Mouse (Mus musculus) kidney, postnatal 14 days (tissue): Measurements from ENCODE around the gene Slc2a4.
"Not testable (repeated sequence)": the region's sequence is repeated elsewhere in the genome, so short reads cannot be mapped to it uniquely, and the experiment has no call there.

Experiments
- DNase-seq: peaks from one replicate; pipeline ENCODE4 v3.0.0; 2022; ENCODE audit warnings: mixed read lengths

The Slc2a4 gene

DNA sequence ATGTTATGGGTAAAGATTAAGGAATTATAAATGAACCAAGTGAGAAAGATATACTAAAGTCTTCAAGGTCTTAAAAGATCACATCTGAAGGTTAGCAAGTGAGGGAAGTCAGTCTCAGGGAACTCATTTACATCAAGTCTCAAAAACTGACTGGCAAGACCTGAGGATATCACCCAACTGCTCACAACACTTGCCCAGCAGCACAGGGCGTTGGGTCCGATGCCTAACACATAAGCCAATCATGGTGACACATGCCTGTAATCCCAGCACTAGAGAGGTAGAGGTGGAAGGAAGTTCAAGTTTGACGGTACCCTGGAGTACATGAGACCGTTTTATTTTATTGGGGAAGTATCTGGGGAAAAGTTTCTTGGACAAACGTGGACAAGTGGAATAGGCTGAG, 29.9 kb downstream of the Slc2a4 start:
- DNase-seq: no peak

DNA sequence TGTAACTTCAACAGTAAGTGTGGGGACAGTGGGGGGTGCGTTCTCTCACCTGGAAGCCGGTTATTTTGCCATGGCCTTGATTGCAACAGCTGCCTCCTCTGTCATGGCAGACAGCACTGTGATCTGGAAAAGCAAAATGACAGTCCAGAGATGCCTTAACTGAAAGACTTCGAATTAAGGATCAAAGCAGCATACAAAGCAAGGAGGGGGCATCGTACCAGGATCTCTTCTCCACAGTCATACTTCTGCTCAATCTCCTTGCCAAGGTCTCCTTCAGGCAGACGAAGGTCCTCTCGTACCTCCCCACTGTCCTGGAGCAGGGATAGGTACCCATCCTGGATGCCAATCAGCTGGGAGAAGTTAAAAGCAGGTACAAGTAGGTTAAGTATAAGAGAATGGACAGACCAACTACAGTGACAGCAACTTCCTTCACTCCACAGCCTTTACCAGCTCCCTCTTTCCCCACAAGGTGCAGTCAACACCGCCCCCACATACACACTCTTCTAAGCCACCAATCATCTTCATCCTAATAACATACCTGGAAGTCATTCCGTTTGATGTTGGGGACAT, 30.5 kb downstream of the Slc2a4 start:
- DNase-seq: no peak

DNA sequence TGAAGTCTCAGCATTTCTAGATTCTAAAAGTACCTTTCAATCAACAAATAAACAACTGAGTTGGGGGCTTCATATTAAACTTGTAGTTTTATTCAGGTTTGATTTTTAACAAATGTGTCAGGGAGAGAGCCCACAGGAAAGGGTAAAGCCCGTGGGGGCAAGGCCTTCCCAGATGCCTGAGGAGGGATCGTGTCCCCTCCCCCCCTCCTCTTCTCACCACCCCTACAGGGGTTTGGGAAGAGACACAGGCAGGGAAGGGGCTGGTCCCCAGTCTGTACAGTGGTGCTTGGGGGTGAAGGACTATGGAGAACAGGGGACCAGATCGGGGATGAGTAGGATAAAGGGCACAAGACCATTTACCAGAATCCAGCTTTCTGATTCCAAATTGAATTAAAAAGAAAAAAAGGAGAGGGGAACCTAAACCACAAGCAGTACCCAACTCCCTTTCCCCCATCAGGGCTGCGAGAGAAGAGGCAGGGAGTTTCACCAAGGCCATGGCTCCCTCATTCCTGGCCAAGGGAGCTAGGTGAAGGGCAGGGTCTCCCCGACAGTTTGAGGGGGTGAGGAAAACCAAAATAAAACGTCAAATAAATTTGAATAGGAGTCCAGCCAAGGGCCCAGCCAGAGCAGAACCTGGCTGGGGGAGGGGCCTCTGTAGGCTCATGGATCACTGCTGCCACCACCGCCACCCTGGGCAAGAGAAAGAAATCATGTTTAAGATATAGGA, 31.2 kb downstream of the Slc2a4 start:
- not testable (repeated sequence) for DNase-seq

- no peak for DNase-seq
Observed at GRCm38 (mm10) chr11:69915667-69916627, 32.0 kb downstream of the Slc2a4 start.

GRCm38 (mm10) chr11:69914917-69915430, 33.0 kb downstream of the Slc2a4 start:
- DNase-seq: no peak

DNA sequence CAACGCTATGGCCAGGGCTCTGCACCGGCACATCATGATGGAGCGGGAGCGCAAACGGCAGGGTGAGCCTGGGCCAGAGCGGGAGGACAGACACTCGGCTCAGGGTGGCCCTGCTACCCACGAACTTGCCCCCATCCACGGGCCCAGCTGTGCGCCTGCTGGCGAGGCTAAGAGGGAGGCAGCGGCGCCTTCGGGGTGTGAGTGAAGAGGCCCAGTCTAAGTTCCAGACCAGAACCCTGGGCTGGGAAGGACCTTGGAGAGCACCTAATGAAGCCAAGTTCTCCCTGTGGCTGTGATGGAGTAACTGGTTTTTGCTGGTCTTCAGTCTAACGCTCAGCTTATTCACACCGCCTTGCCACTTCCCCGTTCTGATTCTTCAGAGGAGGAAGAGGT, 33.6 kb downstream of the Slc2a4 start:
- no peak for DNase-seq

GRCm38 (mm10) chr11:69913554-69914371, 34.2 kb downstream of the Slc2a4 start, which contains the start of gene Gps2:
TSS of gene Gps2 (plus strand) at chr11:69913888.
- DNase-seq: peak; percentile 95

GRCm38 (mm10) chr11:69912716-69913530, 35.1 kb downstream of the Slc2a4 start:
- no peak for DNase-seq

DNA sequence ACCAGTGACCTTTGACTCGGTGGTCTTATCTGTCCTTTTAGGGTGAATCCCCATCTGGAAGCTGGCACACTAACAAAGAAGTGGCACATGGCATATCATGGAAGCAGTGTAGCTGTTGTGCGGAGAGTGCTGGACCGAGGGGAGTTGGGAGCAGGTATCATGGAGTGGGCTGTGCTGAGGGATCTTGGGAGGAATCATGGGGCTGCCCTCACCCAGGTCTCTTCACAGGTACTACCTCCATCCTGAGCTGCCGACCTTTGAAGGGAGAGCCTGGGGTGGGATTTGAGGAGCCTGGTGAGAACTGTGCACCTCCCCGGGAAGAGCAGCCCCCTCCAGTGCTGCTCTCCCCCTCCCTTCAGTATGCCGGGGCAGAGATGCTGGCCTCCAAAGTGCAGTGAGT, 36.3 kb downstream of the Slc2a4 start:
- no peak for DNase-seq

- peak; percentile 81 for DNase-seq
Observed at GRCm38 (mm10) chr11:69910781-69911560, 37.0 kb downstream of the Slc2a4 start.

DNA sequence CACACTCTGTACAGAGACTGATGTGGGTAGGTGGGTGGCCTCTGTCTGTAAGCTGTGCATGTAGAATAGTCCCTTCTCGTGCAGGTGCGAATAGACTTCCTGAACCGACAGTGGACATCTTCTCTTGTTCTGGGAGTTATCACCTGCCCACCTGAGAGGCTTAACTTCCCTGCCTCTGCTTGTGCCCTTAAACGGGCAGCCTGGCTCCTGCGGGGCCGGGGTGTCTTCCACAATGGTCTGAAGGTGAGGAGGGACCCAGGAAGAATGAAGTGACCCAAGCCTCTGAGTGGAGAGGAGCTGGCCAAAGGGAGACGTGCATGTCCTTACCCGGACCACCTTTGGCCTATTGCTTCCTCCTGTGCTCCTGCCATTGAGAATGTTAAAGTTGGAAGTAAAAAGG, 37.8 kb downstream of the Slc2a4 start:
- no peak for DNase-seq

DNA sequence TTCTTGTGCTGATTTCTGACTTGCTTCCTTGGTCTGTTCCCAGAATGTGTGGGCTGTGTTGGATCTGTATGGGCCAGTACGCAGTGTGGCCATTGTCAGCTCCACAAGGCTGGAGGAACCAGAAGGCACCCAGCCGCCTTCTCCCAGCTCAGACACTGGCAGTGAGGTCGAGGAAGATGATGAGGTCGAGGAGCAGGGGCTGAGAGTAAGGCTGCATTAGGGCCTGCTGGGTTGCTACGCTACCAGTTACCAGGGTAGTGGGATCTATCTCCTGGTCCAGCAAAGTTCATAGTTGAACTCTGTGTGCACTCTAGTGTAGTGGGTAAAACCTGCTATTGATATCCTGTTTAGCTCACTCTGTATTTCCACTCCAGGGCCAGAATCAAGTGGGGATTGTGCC, 38.8 kb downstream of the Slc2a4 start:
- no peak for DNase-seq

- DNase-seq: peak; percentile 94
Observed at GRCm38 (mm10) chr11:69908645-69909044, 39.3 kb downstream of the Slc2a4 start.

- DNase-seq: no peak
Observed at GRCm38 (mm10) chr11:69904311-69904710, 43.7 kb downstream of the Slc2a4 start.

- no peak for DNase-seq
Observed at GRCm38 (mm10) chr11:69902972-69903371, 45.0 kb downstream of the Slc2a4 start.

GRCm38 (mm10) chr11:69901993-69902392, 46.0 kb downstream of the Slc2a4 start:
- no peak for DNase-seq

- DNase-seq: peak; percentile 97
Observed at GRCm38 (mm10) chr11:69901406-69901846, 46.6 kb downstream of the Slc2a4 start.

DNA sequence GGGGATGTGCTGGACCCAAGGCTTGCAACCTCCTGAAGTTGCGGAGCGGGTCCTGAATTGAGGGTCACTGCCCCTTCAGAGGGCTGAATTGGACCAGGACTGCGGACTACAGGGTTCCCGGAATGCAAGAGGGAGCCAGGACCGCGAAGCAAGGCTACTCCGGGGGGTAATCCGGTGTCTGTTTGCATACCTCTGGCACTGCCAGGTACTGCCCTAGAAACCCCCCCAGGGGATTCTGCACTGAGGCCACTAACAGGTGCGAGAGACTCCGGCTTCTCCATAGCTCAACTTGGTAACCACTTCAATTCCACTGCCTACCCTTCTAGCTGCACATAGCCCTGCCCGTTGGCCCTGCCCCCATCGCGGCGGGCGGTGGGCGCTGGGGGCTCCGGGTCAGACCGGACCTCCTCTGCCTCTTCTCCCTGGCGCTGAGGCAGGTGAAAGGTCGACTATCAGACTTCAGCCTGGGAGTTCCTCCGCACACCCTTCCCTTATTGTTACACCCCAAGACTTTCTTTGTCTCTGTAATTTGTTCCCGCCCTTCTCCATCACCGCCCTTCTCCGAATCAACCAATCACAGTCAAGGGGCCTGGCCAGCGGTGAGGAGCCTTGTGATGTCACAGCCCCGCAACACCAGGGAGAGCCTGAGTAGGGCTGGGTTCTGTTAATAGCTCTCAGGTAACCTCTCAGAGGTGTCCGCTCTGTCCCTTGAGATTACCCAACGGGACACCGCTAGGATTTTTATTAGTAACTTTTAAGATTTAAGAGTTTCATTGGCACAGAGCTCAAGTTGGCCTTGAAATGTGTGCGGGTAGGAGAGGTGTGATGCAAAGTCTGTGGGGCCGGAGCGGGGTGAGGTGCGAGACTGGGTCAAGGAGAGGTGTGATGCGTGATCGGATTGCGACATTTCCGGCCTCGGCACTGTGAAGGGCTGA, 47.2 kb downstream of the Slc2a4 start, which contains the start of the genes 2810408A11Rik and Neurl4:
TSS of gene 2810408A11Rik (minus strand) at position 517 of the 935 bp plus-strand sequence.
TSS of gene Neurl4 (plus strand) at position 602 of the 935 bp plus-strand sequence.
- peak; percentile 94 for DNase-seq

DNA sequence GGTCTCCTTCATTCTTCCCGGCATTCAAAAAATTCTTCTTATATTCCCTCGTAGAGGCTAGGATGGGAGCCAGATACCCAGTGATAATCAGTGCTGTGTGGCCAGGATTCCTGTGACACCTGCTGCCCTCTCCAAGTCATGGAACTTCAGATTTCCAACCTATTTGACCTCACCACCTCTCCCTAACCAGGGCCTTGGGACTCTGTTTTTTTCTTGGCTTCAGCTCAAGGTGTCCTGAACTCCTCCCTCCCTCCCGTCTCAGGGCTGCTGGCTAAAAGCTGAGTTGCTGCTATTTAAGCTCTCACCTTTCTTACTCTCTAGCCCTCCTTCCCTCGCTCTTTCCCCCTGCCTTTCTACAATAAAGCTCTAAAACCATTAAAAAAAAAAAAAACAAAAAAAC, 48.1 kb downstream of the Slc2a4 start:
- no peak for DNase-seq
